Mouse (Mus musculus): ENCODE data around the gene Ppm1l. TPM values are rescaled to one million over a fixed set of nuclear protein-coding genes. Genes with fewer than 3 reads are reported as not detected.

The Ppm1l gene
- polyA plus RNA-seq, 1 experiment from 2014 or later = 17.2 TPM

DNA sequence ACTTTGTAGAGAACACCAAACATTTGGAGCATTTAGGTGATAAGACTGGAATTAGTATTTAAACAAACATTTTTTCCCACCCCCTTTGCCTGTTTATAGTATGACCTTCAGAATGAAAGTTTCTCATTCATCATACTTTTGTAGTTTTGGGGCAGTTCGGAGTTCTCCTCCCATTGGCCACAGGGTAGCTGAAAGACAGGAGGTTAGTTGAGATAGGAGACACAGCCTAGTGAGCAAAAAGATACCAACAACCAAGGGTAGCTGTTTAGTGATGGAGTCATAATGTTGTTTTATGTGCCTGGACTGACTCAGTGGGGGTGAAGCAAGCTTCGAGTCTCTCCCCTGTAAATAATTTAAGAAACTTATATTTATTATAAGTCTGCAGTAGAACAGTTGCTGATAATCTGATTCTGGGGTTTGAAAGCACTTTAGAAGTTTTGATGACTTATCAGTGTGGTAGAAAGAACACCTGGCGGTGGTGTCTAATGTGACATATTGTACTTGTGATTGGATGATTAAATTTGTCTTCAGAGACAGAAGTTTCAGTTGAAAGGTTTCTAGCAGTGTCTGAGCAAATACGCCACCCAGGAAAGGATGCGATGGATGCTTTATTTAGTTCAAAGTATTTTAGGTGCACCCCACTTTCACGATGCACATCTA is 2.5 kb downstream of the Ppm1l start:
- no peak overlapping the region for H3K27ac ChIP-seq (ENCODE audit: low read depth, low read length)
- H3K9me3 ChIP-seq (ENCODE audit: control insufficient read depth, low read length) = no peaks in the 10 kb centered on the region
- DNase-seq (ENCODE audit: low spot score) (no peak), ATAC-seq (ENCODE audit: low FRiP score) (no peak)
- H3K36me3 ChIP-seq (ENCODE audit: control insufficient read depth, insufficient read depth, low read length) = no peaks in the 10 kb centered on the region
- no peaks in the 10 kb centered on the region for H3K27me3 ChIP-seq (ENCODE audit: control insufficient read depth, insufficient read depth, low read length)
- WGBS = 90% methylated on average over 6 of the region's 6 CpGs
- H3K4me2 ChIP-seq (replicated peaks; ENCODE audit: low read depth, low read length) = peak overlapping the region; percentile 94
- H3K9ac ChIP-seq (ENCODE audit: low read depth, low read length) = no peak overlapping the region
- H3K4me3 ChIP-seq (ENCODE audit: low read depth, low read length) = peak overlapping the region; percentile 79
- H3K4me1 ChIP-seq (replicated peaks; ENCODE audit: control insufficient read depth, insufficient read depth, low read length) = peaks cover 4% of the 10 kb centered on the region; the same call in 1 of the 2 replicates

DNA sequence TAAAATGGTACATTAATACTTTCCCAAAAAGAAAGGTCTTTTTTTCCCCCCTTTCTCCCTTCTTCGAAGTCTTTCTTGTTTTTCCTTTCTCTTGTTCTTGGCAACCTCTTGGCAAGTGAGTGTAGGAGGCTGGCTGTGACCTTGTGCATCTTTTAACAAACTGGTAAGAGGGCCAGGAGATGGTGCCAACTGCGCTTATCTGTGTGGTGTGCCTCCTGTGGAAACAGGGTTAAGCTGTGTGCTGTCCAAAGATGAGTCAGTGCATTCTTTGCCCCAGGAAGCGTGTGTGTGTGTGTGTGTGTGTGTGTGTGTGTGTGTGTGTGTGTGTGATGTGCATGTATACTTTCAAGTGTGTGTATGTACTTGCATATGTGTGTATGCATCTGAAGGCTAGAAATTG is 7.3 kb downstream of the Ppm1l start:
- H3K27ac ChIP-seq (ENCODE audit: low read depth, low read length) = no peak overlapping the region
- H3K27me3 ChIP-seq (ENCODE audit: control insufficient read depth, insufficient read depth, low read length) = no peaks in the 10 kb centered on the region
- no peak for DNase-seq (ENCODE audit: low spot score)
- H3K4me3 ChIP-seq (ENCODE audit: low read depth, low read length) = no peak overlapping the region
- H3K4me1 ChIP-seq (replicated peaks; ENCODE audit: control insufficient read depth, insufficient read depth, low read length) = peaks cover 1% of the 10 kb centered on the region; the same call in 1 of the 2 replicates
- H3K9me3 ChIP-seq (ENCODE audit: control insufficient read depth, low read length) = no peaks in the 10 kb centered on the region
- WGBS = 85% methylated on average over 3 of the region's 3 CpGs
- no peaks in the 10 kb centered on the region for H3K36me3 ChIP-seq (ENCODE audit: control insufficient read depth, insufficient read depth, low read length)
- H3K9ac ChIP-seq (ENCODE audit: low read depth, low read length) = no peak overlapping the region
- no peak for ATAC-seq (ENCODE audit: low FRiP score)
- no peak overlapping the region for H3K4me2 ChIP-seq (replicated peaks; ENCODE audit: low read depth, low read length)

- WGBS = 65% methylated on average over 5 of the region's 5 CpGs
- no peaks in the 10 kb centered on the region for H3K9me3 ChIP-seq (ENCODE audit: control insufficient read depth, low read length)
- ATAC-seq (ENCODE audit: low FRiP score) (no peak), DNase-seq (ENCODE audit: low spot score) (no peak)
- H3K27ac ChIP-seq (ENCODE audit: low read depth, low read length) = no peak overlapping the region
- H3K36me3 ChIP-seq (ENCODE audit: control insufficient read depth, insufficient read depth, low read length) = no peaks in the 10 kb centered on the region
- no peaks in the 10 kb centered on the region for H3K27me3 ChIP-seq (ENCODE audit: control insufficient read depth, insufficient read depth, low read length)
- H3K4me3 ChIP-seq (ENCODE audit: low read depth, low read length) = no peak overlapping the region
- H3K4me1 ChIP-seq (replicated peaks; ENCODE audit: control insufficient read depth, insufficient read depth, low read length) = no peaks in the 10 kb centered on the region
- no peak overlapping the region for H3K9ac ChIP-seq (ENCODE audit: low read depth, low read length)
- H3K4me2 ChIP-seq (replicated peaks; ENCODE audit: low read depth, low read length) = no peak overlapping the region
These were observed 13.2 kb downstream of the Ppm1l start for GRCm38 (mm10) chr3:69329910-69330309.

DNA sequence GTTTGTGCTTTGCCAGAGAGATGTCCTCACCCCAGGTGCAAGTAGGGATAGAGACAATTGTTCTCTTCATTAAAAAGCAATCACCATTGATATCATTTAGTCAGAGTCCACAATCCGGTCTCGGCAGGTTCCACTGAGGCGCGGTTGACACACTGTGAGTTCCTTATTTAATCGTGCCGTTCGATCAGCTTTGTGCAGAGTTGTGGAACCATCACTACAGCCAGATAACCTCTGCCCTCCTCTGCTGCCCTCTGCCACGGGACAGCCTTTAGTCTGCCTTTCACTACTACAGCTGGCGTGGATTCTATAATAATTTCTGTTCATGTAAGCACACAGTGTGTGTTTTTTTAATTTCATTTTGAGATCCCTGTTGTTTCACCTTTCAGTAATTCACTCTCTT is 17.2 kb downstream of the Ppm1l start:
- no peaks in the 10 kb centered on the region for H3K4me1 ChIP-seq (replicated peaks; ENCODE audit: control insufficient read depth, insufficient read depth, low read length)
- 58% methylated on average over 9 of the region's 9 CpGs for WGBS
- H3K4me3 ChIP-seq (ENCODE audit: low read depth, low read length) = no peak overlapping the region
- no peak overlapping the region for H3K4me2 ChIP-seq (replicated peaks; ENCODE audit: low read depth, low read length)
- H3K9me3 ChIP-seq (ENCODE audit: control insufficient read depth, low read length) = no peaks in the 10 kb centered on the region
- H3K27ac ChIP-seq (ENCODE audit: low read depth, low read length) = no peak overlapping the region
- no peak overlapping the region for H3K9ac ChIP-seq (ENCODE audit: low read depth, low read length)
- no peaks in the 10 kb centered on the region for H3K27me3 ChIP-seq (ENCODE audit: control insufficient read depth, insufficient read depth, low read length)
- no peak for ATAC-seq (ENCODE audit: low FRiP score)
- no peak for DNase-seq (ENCODE audit: low spot score)
- no peaks in the 10 kb centered on the region for H3K36me3 ChIP-seq (ENCODE audit: control insufficient read depth, insufficient read depth, low read length)

- 79% methylated on average over 1 of the region's 1 CpGs for WGBS
- Histone ChIP-seq H3K36me3 (ENCODE audit: control insufficient read depth, insufficient read depth, low read length) (no peaks in the 10 kb centered on the region), H3K4me1 (replicated peaks; ENCODE audit: control insufficient read depth, insufficient read depth, low read length) (no peaks in the 10 kb centered on the region), H3K27ac (ENCODE audit: low read depth, low read length) (no peak overlapping the region), H3K9me3 (ENCODE audit: control insufficient read depth, low read length) (no peaks in the 10 kb centered on the region), H3K27me3 (ENCODE audit: control insufficient read depth, insufficient read depth, low read length) (no peaks in the 10 kb centered on the region), H3K4me2 (replicated peaks; ENCODE audit: low read depth, low read length) (no peak overlapping the region), H3K9ac (ENCODE audit: low read depth, low read length) (no peak overlapping the region), H3K4me3 (ENCODE audit: low read depth, low read length) (no peak overlapping the region)
- ATAC-seq (ENCODE audit: low FRiP score) (no peak), DNase-seq (ENCODE audit: low spot score) (no peak)
These were observed 23.8 kb downstream of the Ppm1l start for GRCm38 (mm10) chr3:69340486-69340885.

- Histone ChIP-seq H3K9ac (ENCODE audit: low read depth, low read length) (no peak overlapping the region), H3K36me3 (ENCODE audit: control insufficient read depth, insufficient read depth, low read length) (no peaks in the 10 kb centered on the region), H3K4me2 (replicated peaks; ENCODE audit: low read depth, low read length) (no peak overlapping the region), H3K9me3 (ENCODE audit: control insufficient read depth, low read length) (no peaks in the 10 kb centered on the region), H3K27me3 (ENCODE audit: control insufficient read depth, insufficient read depth, low read length) (no peaks in the 10 kb centered on the region), H3K4me1 (replicated peaks; ENCODE audit: control insufficient read depth, insufficient read depth, low read length) (no peaks in the 10 kb centered on the region), H3K27ac (ENCODE audit: low read depth, low read length) (no peak overlapping the region), H3K4me3 (ENCODE audit: low read depth, low read length) (no peak overlapping the region)
- DNase-seq (ENCODE audit: low spot score) (no peak), ATAC-seq (ENCODE audit: low FRiP score) (no peak)
These were observed 24.3 kb downstream of the Ppm1l start for GRCm38 (mm10) chr3:69340971-69341370.

DNA sequence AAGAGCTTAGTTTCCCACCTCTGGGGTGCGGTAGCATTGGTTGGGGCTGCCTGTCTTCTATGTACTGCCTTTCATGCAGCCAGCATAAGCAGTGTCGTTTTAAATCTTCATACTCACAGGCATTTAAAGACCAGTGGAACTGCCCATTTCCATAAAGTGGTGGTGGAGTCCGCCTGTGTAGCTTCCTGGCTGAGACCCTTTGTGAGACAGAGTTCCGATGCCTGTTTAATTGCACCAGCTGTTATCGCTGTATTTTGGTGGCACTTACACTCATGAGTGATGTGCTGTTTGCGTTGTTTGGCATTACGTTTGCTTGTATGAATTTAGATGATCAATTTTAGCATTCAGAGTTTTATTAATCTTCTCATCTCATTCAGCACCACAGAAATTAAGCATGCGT is 24.9 kb downstream of the Ppm1l start:
- H3K4me3 ChIP-seq (ENCODE audit: low read depth, low read length) = no peak overlapping the region
- no peak for DNase-seq (ENCODE audit: low spot score)
- no peaks in the 10 kb centered on the region for H3K36me3 ChIP-seq (ENCODE audit: control insufficient read depth, insufficient read depth, low read length)
- ATAC-seq (ENCODE audit: low FRiP score) = no peak
- no peak overlapping the region for H3K4me2 ChIP-seq (replicated peaks; ENCODE audit: low read depth, low read length)
- H3K4me1 ChIP-seq (replicated peaks; ENCODE audit: control insufficient read depth, insufficient read depth, low read length) = no peaks in the 10 kb centered on the region
- no peaks in the 10 kb centered on the region for H3K9me3 ChIP-seq (ENCODE audit: control insufficient read depth, low read length)
- H3K9ac ChIP-seq (ENCODE audit: low read depth, low read length) = no peak overlapping the region
- H3K27ac ChIP-seq (ENCODE audit: low read depth, low read length) = no peak overlapping the region
- 90% methylated on average over 8 of the region's 8 CpGs for WGBS
- no peaks in the 10 kb centered on the region for H3K27me3 ChIP-seq (ENCODE audit: control insufficient read depth, insufficient read depth, low read length)

DNA sequence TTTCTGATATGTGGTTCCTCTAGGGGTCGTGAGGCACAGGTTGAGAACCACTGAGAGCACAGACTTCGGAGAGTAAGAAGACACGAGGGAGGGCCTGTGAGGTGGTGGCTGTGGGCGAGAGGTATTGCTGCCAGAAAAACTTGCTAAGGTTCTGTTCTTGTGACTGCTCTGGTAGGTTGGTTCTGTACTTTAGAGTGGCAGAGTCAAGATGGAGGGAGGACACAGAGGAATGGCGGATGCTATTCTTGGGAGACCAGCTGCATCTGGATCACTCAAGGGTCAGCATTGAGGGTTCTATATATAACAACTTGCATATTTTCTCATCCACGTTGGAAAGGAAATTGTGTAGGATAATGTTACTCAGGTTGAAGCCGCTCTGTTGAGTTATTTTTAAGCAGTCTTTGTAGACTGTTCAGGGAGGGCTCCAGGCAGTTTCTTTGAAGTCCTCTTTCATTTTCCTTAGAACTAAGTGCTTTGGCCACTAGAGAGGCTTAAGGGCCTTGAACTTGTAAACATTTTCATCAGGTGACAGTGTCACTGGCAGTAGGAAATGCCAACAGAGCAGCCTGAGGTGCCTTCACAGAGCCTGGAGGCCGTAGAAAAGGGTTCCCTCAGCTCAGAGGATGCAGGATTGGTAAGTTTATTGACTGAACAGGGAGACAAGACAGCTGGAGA is 25.7 kb downstream of the Ppm1l start:
- H3K4me3 ChIP-seq (ENCODE audit: low read depth, low read length) = no peak overlapping the region
- ATAC-seq (ENCODE audit: low FRiP score) (no peak), DNase-seq (ENCODE audit: low spot score) (no peak)
- no peaks in the 10 kb centered on the region for H3K27me3 ChIP-seq (ENCODE audit: control insufficient read depth, insufficient read depth, low read length)
- H3K4me2 ChIP-seq (replicated peaks; ENCODE audit: low read depth, low read length) = no peak overlapping the region
- no peaks in the 10 kb centered on the region for H3K36me3 ChIP-seq (ENCODE audit: control insufficient read depth, insufficient read depth, low read length)
- H3K27ac ChIP-seq (ENCODE audit: low read depth, low read length) = no peak overlapping the region
- no peak overlapping the region for H3K9ac ChIP-seq (ENCODE audit: low read depth, low read length)
- no peaks in the 10 kb centered on the region for H3K4me1 ChIP-seq (replicated peaks; ENCODE audit: control insufficient read depth, insufficient read depth, low read length)
- WGBS = 86% methylated on average over 8 of the region's 8 CpGs
- no peaks in the 10 kb centered on the region for H3K9me3 ChIP-seq (ENCODE audit: control insufficient read depth, low read length)

- Histone ChIP-seq H3K4me3 (ENCODE audit: low read depth, low read length) (no peak overlapping the region), H3K4me2 (replicated peaks; ENCODE audit: low read depth, low read length) (no peak overlapping the region), H3K9me3 (ENCODE audit: control insufficient read depth, low read length) (no peaks in the 10 kb centered on the region), H3K36me3 (ENCODE audit: control insufficient read depth, insufficient read depth, low read length) (no peaks in the 10 kb centered on the region), H3K27ac (ENCODE audit: low read depth, low read length) (no peak overlapping the region), H3K4me1 (replicated peaks; ENCODE audit: control insufficient read depth, insufficient read depth, low read length) (no peaks in the 10 kb centered on the region), H3K9ac (ENCODE audit: low read depth, low read length) (no peak overlapping the region), H3K27me3 (ENCODE audit: control insufficient read depth, insufficient read depth, low read length) (no peaks in the 10 kb centered on the region)
- no peak for ATAC-seq (ENCODE audit: low FRiP score)
- WGBS = 92% methylated on average over 10 of the region's 10 CpGs
- no peak for DNase-seq (ENCODE audit: low spot score)
These were observed 26.5 kb downstream of the Ppm1l start for GRCm38 (mm10) chr3:69343124-69343523.

Measured in hindbrain, embryonic 11.5 days (tissue).